ENCODE assay signal across 9 mouse cellular contexts in genomic region chr17:85091762-85092161, GRCm38 (mm10). TPM values are rescaled to one million over a fixed set of nuclear protein-coding genes. Genes with fewer than 3 reads are reported as not detected.
DNase-seq lines count a peak whose midpoint lies in the region; ATAC-seq and TF ChIP-seq lines count a peak whose summit lies in the region.
"Had no signal": no experiment of that assay in that cellular context is flagged by ENCODE, and none has a peak within 500 bp of the region (broad histone marks: within the 10 kb centered on the region; RNA-seq: fewer than 3 reads in every experiment).

No protein-coding gene starts in this region.

- no peaks in the 10 kb centered on the region for H3K27me3 ChIP-seq in forebrain, embryonic 10.5 days (ENCODE audit: poor library complexity, severe bottlenecking)
- H3K27me3 ChIP-seq in forebrain, postnatal 0 days (ENCODE audit: insufficient read depth, low read length): no peaks in the 10 kb centered on the region
- no peaks in the 10 kb centered on the region for H3K27me3 ChIP-seq in lung, embryonic 15.5 days
- H3K27me3 ChIP-seq in intestine, embryonic 16.5 days (replicated peaks; ENCODE audit: control insufficient read depth, insufficient read depth, low read length): no peaks in the 10 kb centered on the region
- H3K27me3 ChIP-seq in neural tube, embryonic 15.5 days (replicated peaks): no peaks in the 10 kb centered on the region

- no peak overlapping the region for H3K9ac ChIP-seq in forebrain, postnatal 0 days
- no peak overlapping the region for H3K9ac ChIP-seq in lung, embryonic 15.5 days
- no peak overlapping the region for H3K9ac ChIP-seq in intestine, embryonic 16.5 days (ENCODE audit: low read depth, low read length)
- H3K9ac ChIP-seq in neural tube, embryonic 15.5 days (replicated peaks): no peak overlapping the region

- 94% methylated on average over 6 of the region's 6 CpGs for WGBS in forebrain, embryonic 10.5 days
- WGBS in forebrain, postnatal 0 days: 93% methylated on average over 6 of the region's 6 CpGs
- 87% methylated on average over 6 of the region's 6 CpGs for WGBS in lung, embryonic 15.5 days
- 91% methylated on average over 6 of the region's 6 CpGs for WGBS in intestine, embryonic 16.5 days
- WGBS in neural tube, embryonic 15.5 days: 97% methylated on average over 6 of the region's 6 CpGs

- no peak for DNase-seq in forebrain, embryonic 10.5 days (ENCODE audit: extremely low spot score, low spot score)
- no peak for DNase-seq in forebrain, postnatal 0 days
- DNase-seq in lung, adult 18-20 months: no peak
- DNase-seq in left cerebral cortex, postnatal 36 days (ENCODE audit: low spot score in 2 of 2): no peak
- DNase-seq in gastrocnemius, adult 18-20 months (ENCODE audit: low spot score): no peak
- DNase-seq: kidney, adult 18-20 months had no signal

- no peak for TF ChIP-seq CTCF in forebrain, postnatal 0 days (IDR thresholded peaks at IDR 0.05; ENCODE audit: low read depth)

- no peak overlapping the region for H3K4me2 ChIP-seq in forebrain, postnatal 0 days (ENCODE audit: low read depth)
- H3K4me2 ChIP-seq in lung, embryonic 15.5 days: peak overlapping the region; percentile 63
- peak overlapping the region; percentile 85; the same call in 1 of the 2 replicates for H3K4me2 ChIP-seq in intestine, embryonic 16.5 days (ENCODE audit: low read depth, low read length)
- peak overlapping the region; percentile 76 for H3K4me2 ChIP-seq in neural tube, embryonic 15.5 days

- intact Hi-C loops in left cerebral cortex, postnatal 36 days (cut with DNase I): loop anchor here (2.0 kb wide), 1 partner anchor 133 kb away; no protein-coding TSS in a partner anchor

- H3K9me3 ChIP-seq in forebrain, embryonic 10.5 days: no peaks in the 10 kb centered on the region
- no peaks in the 10 kb centered on the region for H3K9me3 ChIP-seq in forebrain, postnatal 0 days (ENCODE audit: low read length)
- no peaks in the 10 kb centered on the region for H3K9me3 ChIP-seq in lung, embryonic 15.5 days
- H3K9me3 ChIP-seq in intestine, embryonic 16.5 days (ENCODE audit: control insufficient read depth, low read length): no peaks in the 10 kb centered on the region
- H3K9me3 ChIP-seq in neural tube, embryonic 15.5 days (replicated peaks): no peaks in the 10 kb centered on the region

- no peak for ATAC-seq in forebrain, postnatal 0 days
- ATAC-seq in lung, embryonic 15.5 days (ENCODE audit: borderline replicate concordance, extremely low read depth, low FRiP score, low TSS enrichment): no peak
- ATAC-seq in intestine, embryonic 16.5 days: no peak
- ATAC-seq in neural tube, embryonic 15.5 days (ENCODE audit: low FRiP score): no peak

- H3K4me3 ChIP-seq in forebrain, embryonic 10.5 days: peak overlapping the region; percentile 91
- no peak overlapping the region for H3K4me3 ChIP-seq in forebrain, postnatal 0 days (ENCODE audit: low read depth, low read length)
- peak overlapping the region; percentile 92 for H3K4me3 ChIP-seq in lung, embryonic 15.5 days
- H3K4me3 ChIP-seq in intestine, embryonic 16.5 days (ENCODE audit: low read length): no peak overlapping the region; the same call in 1 of the 2 replicates
- peak overlapping the region; percentile 98 for H3K4me3 ChIP-seq in neural tube, embryonic 15.5 days (replicated peaks)

- H3K4me1 ChIP-seq in forebrain, embryonic 10.5 days: peaks cover 28% of the 10 kb centered on the region
- H3K4me1 ChIP-seq in forebrain, postnatal 0 days (ENCODE audit: insufficient read depth): peaks cover 9% of the 10 kb centered on the region
- peaks cover 14% of the 10 kb centered on the region for H3K4me1 ChIP-seq in lung, embryonic 15.5 days
- H3K4me1 ChIP-seq in intestine, embryonic 16.5 days (ENCODE audit: control insufficient read depth, insufficient read depth, low read length): peaks cover 7% of the 10 kb centered on the region
- H3K4me1 ChIP-seq in neural tube, embryonic 15.5 days: peaks cover 31% of the 10 kb centered on the region

- H3K36me3 ChIP-seq in forebrain, embryonic 10.5 days (replicated peaks): peaks cover 3% of the 10 kb centered on the region; the same call in 1 of the 2 replicates
- no peaks in the 10 kb centered on the region for H3K36me3 ChIP-seq in forebrain, postnatal 0 days (ENCODE audit: insufficient read depth)
- H3K36me3 ChIP-seq in lung, embryonic 15.5 days: no peaks in the 10 kb centered on the region
- no peaks in the 10 kb centered on the region for H3K36me3 ChIP-seq in intestine, embryonic 16.5 days (ENCODE audit: control insufficient read depth, insufficient read depth, low read length)
- H3K36me3 ChIP-seq in neural tube, embryonic 15.5 days: no peaks in the 10 kb centered on the region

- H3K27ac ChIP-seq in forebrain, embryonic 10.5 days: no peak overlapping the region
- no peak overlapping the region for H3K27ac ChIP-seq in forebrain, postnatal 0 days (ENCODE audit: low read depth, low read length)
- no peak overlapping the region for H3K27ac ChIP-seq in lung, embryonic 15.5 days
- H3K27ac ChIP-seq in intestine, embryonic 16.5 days (ENCODE audit: low read length): no peak overlapping the region
- no peak overlapping the region for H3K27ac ChIP-seq in neural tube, embryonic 15.5 days (replicated peaks)

RNA-seq across cellular contexts. Expression of gene Camkmt, which starts 1.4 kb away (rescaled TPM):
- polyA plus RNA-seq in forebrain, embryonic 10.5 days (2016; fragmentation: Nextera tagmentation; extraction: Ambion mirVana): 14.0 and 14.4 TPM in 2 replicates
- 11.6 and 14.3 TPM in 2 replicates for total RNA-seq in forebrain, postnatal 0 days (2014; rRNA removed)
- 13.7 and 16.4 TPM in 2 replicates for polyA plus RNA-seq in forebrain, postnatal 0 days (2015; fragmentation: Nextera tagmentation; extraction: Ambion mirVana)
- 11.4 and 12.4 TPM in 2 replicates for polyA plus RNA-seq in lung, embryonic 15.5 days (2015; fragmentation: Nextera tagmentation; extraction: Ambion mirVana)
- 15.3 and 16.4 TPM in 2 replicates for polyA plus RNA-seq in intestine, embryonic 16.5 days (2015; fragmentation: Nextera tagmentation; extraction: Ambion mirVana)
- polyA plus RNA-seq in neural tube, embryonic 15.5 days (2015; fragmentation: Nextera tagmentation; extraction: Ambion mirVana): 19.7 and 22.4 TPM in 2 replicates
- total RNA-seq in left cerebral cortex, postnatal 36 days (2021): 1 to 10 TPM; 9.5 to 10.0 TPM
- total RNA-seq in gastrocnemius, adult 18-20 months (2021): 1 to 10 TPM in 1 of 2 experiments, under 1 TPM in 1; 0.57 to 1.2 TPM

RNA-seq across cellular contexts. Expression of gene Prepl, which starts 1.7 kb away (rescaled TPM):
- 30.2 and 31.1 TPM in 2 replicates for polyA plus RNA-seq in forebrain, embryonic 10.5 days (2016; fragmentation: Nextera tagmentation; extraction: Ambion mirVana)
- total RNA-seq in forebrain, postnatal 0 days (2014; rRNA removed): 70.4 and 107 TPM in 2 replicates
- polyA plus RNA-seq in forebrain, postnatal 0 days (2015; fragmentation: Nextera tagmentation; extraction: Ambion mirVana): 89.4 and 105 TPM in 2 replicates
- 21.7 and 23.8 TPM in 2 replicates for polyA plus RNA-seq in lung, embryonic 15.5 days (2015; fragmentation: Nextera tagmentation; extraction: Ambion mirVana)
- 26.4 and 29.8 TPM in 2 replicates for polyA plus RNA-seq in intestine, embryonic 16.5 days (2015; fragmentation: Nextera tagmentation; extraction: Ambion mirVana)
- polyA plus RNA-seq in neural tube, embryonic 15.5 days (2015; fragmentation: Nextera tagmentation; extraction: Ambion mirVana): 126 and 135 TPM in 2 replicates
- total RNA-seq in left cerebral cortex, postnatal 36 days (2021): 100 to 1,000 TPM; 358 to 385 TPM
- total RNA-seq in gastrocnemius, adult 18-20 months (2021): 10 to 100 TPM; 18.3 to 20.8 TPM

Comparison
In these comparisons a context has a peak if more than half of its experiments do, and no peak if none do; other contexts are left out.
1. H3K4me3 ChIP-seq: peak in forebrain, embryonic 10.5 days (single experiment), lung, embryonic 15.5 days (single experiment) and neural tube, embryonic 15.5 days (single experiment); none in forebrain, postnatal 0 days (single experiment) and intestine, embryonic 16.5 days (single experiment).